Mouse (Mus musculus) kidney, postnatal 14 days (tissue): ENCODE data around the gene Mindy1.
"Not testable (repeated sequence)": the region's sequence is repeated elsewhere in the genome, so short reads cannot be mapped to it uniquely, and the experiment has no call there.

Source experiments
- DNase-seq: peaks from one replicate; pipeline ENCODE4 v3.0.0; 2022; ENCODE audit warnings: mixed read lengths

The Mindy1 gene

GRCm38 (mm10) chr3:95324454-95325144, 43.5 kb downstream of the Mindy1 start:
- DNase-seq = no peak

- no peak for DNase-seq
Measured at GRCm38 (mm10) chr3:95328803-95329404, 47.8 kb downstream of the Mindy1 start.

- DNase-seq = no peak
Measured at GRCm38 (mm10) chr3:95331528-95331927, 50.4 kb downstream of the Mindy1 start.

GRCm38 (mm10) chr3:95337345-95337744, 56.2 kb downstream of the Mindy1 start:
- no peak for DNase-seq

DNA sequence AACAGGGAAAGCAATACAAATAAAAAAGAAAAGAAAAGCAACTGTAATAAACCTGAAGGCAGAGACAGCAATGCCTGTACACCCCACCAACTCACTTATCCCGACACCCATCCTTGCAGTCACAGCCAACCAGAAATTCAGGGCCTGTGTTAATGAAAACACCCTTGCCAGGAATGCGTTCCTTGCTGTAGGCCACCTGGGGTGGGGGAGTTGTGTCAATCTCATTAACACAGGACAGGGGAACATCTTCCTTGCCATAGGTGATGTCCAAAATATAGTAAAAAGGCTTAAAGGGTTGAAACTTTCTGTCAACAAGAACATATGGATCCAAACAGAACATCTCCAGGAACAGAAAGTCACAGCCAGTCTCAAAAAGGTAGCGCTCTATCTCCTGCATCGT, 57.1 kb downstream of the Mindy1 start:
- no peak for DNase-seq

GRCm38 (mm10) chr3:95343356-95344000, 62.3 kb downstream of the Mindy1 start:
- not testable (repeated sequence) for DNase-seq
